Mouse (Mus musculus) lung, adult 2 months (tissue): ENCODE measurements at regions not wholly inside any gene's neighbourhood (a gene's known extent, or its start where the extent isn't known, plus 50 kb on each side); places are given as distances from the start of the nearest gene placed in this dataset.

Experiments
- CTCF ChIP-seq: fragments of 200-500 bp; IDR thresholded peaks from 2 replicates; pipeline ENCODE4 v1.5.1; 2011; ENCODE audit warnings: mild to moderate bottlenecking, low read length, control low read depth; ENCODE audit not compliant: insufficient read depth
- POLR2A ChIP-seq: fragments of 200-500 bp; IDR thresholded peaks from 2 replicates; pipeline ENCODE4 v1.6.1; 2011; ENCODE audit warnings: low read depth, mild to moderate bottlenecking, control low read depth, low read length, borderline replicate concordance; ENCODE audit errors: extremely low read depth

GRCm38 (mm10) chr1:149738959-149739358 is 222.1 kb downstream of the Pla2g4a start:
- TF ChIP-seq CTCF (no peak), POLR2A (no peak)
